Mouse (Mus musculus) heart, postnatal 0 days (tissue): Measurements from ENCODE around the gene Slamf1. TPM values are rescaled to one million over a fixed set of nuclear protein-coding genes. Genes with fewer than 3 reads are reported as not detected.

Experiments
- ATAC-seq: fragments of 200-750 bp; cut with Nextera tagmentation; 2 replicates; pipeline ENCODE4 v1.8.0; 2017; ENCODE audit warnings: low read depth, moderate number of reproducible peaks, moderate library complexity; ENCODE audit not compliant: insufficient read depth
- DNase-seq: peaks from one replicate; pipeline ENCODE4 v3.0.0-alpha.2; 2016; ENCODE audit warnings: low spot score
- H3K27ac ChIP-seq: fragments of 300-500 bp; sonication (generic); 2 replicates; pipeline ENCODE4 v1.5.1; 2014; ENCODE audit warnings: low read depth, mild to moderate bottlenecking
- H3K27me3 ChIP-seq: fragments of 300-500 bp; sonication (generic); 2 replicates; pipeline ENCODE4 v1.6.1; 2014; ENCODE audit warnings: low read length, mixed read lengths; ENCODE audit not compliant: control insufficient read depth, insufficient read depth
- H3K36me3 ChIP-seq: fragments of 300-500 bp; sonication (generic); replicated peaks from 2 replicates; pipeline ENCODE4 v1.6.1; 2014; ENCODE audit warnings: low read length, mixed read lengths; ENCODE audit not compliant: control insufficient read depth, insufficient read depth
- H3K4me1 ChIP-seq: fragments of 300-500 bp; sonication (generic); 2 replicates; pipeline ENCODE4 v1.6.1; 2014; ENCODE audit warnings: antibody characterized with exemption; ENCODE audit not compliant: control insufficient read depth, insufficient read depth
- H3K4me2 ChIP-seq: fragments of 300-500 bp; sonication (generic); 2 replicates; pipeline ENCODE4 v1.6.1; 2014; ENCODE audit warnings: low read depth, mild to moderate bottlenecking, low read length, moderate library complexity
- H3K4me3 ChIP-seq: fragments of 300-500 bp; sonication (generic); 2 replicates; pipeline ENCODE4 v1.5.1; 2014; ENCODE audit warnings: low read depth, low read length
- H3K9ac ChIP-seq: fragments of 300-500 bp; sonication (generic); replicated peaks from 2 replicates; pipeline ENCODE4 v1.6.1; 2014; ENCODE audit warnings: low read depth, low read length, mixed read lengths
- H3K9me3 ChIP-seq: fragments of 300-500 bp; sonication (generic); replicated peaks from 2 replicates; pipeline ENCODE4 v1.6.1; 2016; ENCODE audit warnings: low read length; ENCODE audit not compliant: control insufficient read depth
- CTCF ChIP-seq: IDR thresholded peaks from 2 replicates; pipeline ENCODE4 v1.5.1; 2016; ENCODE audit warnings: antibody characterized with exemption, control low read depth, low read depth
- EP300 ChIP-seq: IDR thresholded peaks from 2 replicates; pipeline ENCODE4 v1.6.1; 2016; ENCODE audit warnings: antibody characterized with exemption, low read depth
- WGBS: fragments of 180-500 bp; shearing (Covaris S2); extraction: QIAGEN DNeasy Blood & Tissue Kit; methylation state at CpG from one replicate; pipeline ENCODE4 v1.1.7; 2014; 5-methylcytosine and 5-hydroxymethylcytosine counted together
- polyA plus RNA-seq: library from polyadenylated mRNA; unstranded; fragments of >200 nt; fragmentation: Nextera tagmentation; extraction: Ambion mirVana; gene quantifications from 2 replicates; pipeline ENCODE4 v1.2.1, GENCODE M21; 2015
- total RNA-seq: library from RNA; depleted of rRNA; stranded (reverse); fragments of >200 nt; gene quantifications from 2 replicates; pipeline ENCODE4 v1.2.3, GENCODE M21; 2014; ENCODE audit warnings: low replicate concordance

The Slamf1 gene
- total and polyA plus RNA-seq, 2 experiments from 2014 or later, result 0.14 TPM; not detected in 1

- H3K36me3 ChIP-seq, result no peaks in the 10 kb centered on the region
- 67% methylated on average over 6 of the region's 6 CpGs for WGBS
- DNase-seq, result no peak
- H3K4me2 ChIP-seq, result no peak overlapping the region
- no peaks in the 10 kb centered on the region for H3K27me3 ChIP-seq
- H3K9ac ChIP-seq, result no peak overlapping the region
- no peaks in the 10 kb centered on the region for H3K9me3 ChIP-seq
- no peak for ATAC-seq
- no peak overlapping the region for H3K27ac ChIP-seq
- no peak for TF ChIP-seq CTCF
- TF ChIP-seq EP300, result no peak
- peaks cover 10% of the 10 kb centered on the region for H3K4me1 ChIP-seq
- H3K4me3 ChIP-seq, result no peak overlapping the region
Observed at GRCm38 (mm10) chr1:171770996-171771395, 4.1 kb downstream of the Slamf1 start.

GRCm38 (mm10) chr1:171772121-171772735 lies 5.3 kb downstream of the Slamf1 start:
- Histone ChIP-seq H3K27ac (no peak overlapping the region), H3K9ac (no peak overlapping the region), H3K9me3 (no peaks in the 10 kb centered on the region), H3K36me3 (no peaks in the 10 kb centered on the region), H3K27me3 (no peaks in the 10 kb centered on the region), H3K4me3 (no peak overlapping the region), H3K4me2 (no peak overlapping the region), H3K4me1 (peaks cover 10% of the 10 kb centered on the region)
- ATAC-seq (no peak), DNase-seq (no peak)
- 68% methylated on average over 8 of the region's 8 CpGs for WGBS
- no peak for TF ChIP-seq EP300
- no peak for TF ChIP-seq CTCF

GRCm38 (mm10) chr1:171773232-171773989 lies 6.5 kb downstream of the Slamf1 start:
- WGBS, result 60% methylated on average over 10 of the region's 10 CpGs
- no peak overlapping the region for H3K4me2 ChIP-seq
- no peak for TF ChIP-seq EP300
- TF ChIP-seq CTCF, result no peak
- DNase-seq (no peak), ATAC-seq (no peak)
- no peak overlapping the region for H3K9ac ChIP-seq
- H3K4me3 ChIP-seq, result no peak overlapping the region
- no peak overlapping the region for H3K27ac ChIP-seq
- H3K9me3 ChIP-seq, result no peaks in the 10 kb centered on the region
- no peaks in the 10 kb centered on the region for H3K36me3 ChIP-seq
- H3K4me1 ChIP-seq, result peaks cover 7% of the 10 kb centered on the region
- no peaks in the 10 kb centered on the region for H3K27me3 ChIP-seq

GRCm38 (mm10) chr1:171774266-171774665 lies 7.3 kb downstream of the Slamf1 start:
- 71% methylated on average over 5 of the region's 5 CpGs for WGBS

DNA sequence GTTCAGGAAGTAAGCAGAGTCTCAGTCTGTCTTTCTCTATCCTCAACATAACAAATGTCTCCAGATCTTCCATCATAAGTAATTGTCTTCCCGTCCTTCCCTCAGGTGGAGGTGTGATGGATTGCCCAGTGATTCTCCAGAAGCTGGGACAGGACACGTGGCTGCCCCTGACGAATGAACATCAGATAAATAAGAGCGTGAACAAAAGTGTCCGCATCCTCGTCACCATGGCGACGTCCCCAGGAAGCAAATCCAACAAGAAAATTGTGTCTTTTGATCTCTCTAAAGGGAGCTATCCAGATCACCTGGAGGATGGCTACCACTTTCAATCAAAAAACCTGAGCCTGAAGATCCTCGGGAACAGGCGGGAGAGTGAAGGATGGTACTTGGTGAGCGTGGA lies 7.8 kb downstream of the Slamf1 start:
- Histone ChIP-seq H3K36me3 (no peaks in the 10 kb centered on the region), H3K4me1 (no peaks in the 10 kb centered on the region), H3K4me2 (no peak overlapping the region), H3K27me3 (no peaks in the 10 kb centered on the region), H3K27ac (no peak overlapping the region), H3K9me3 (no peaks in the 10 kb centered on the region), H3K4me3 (no peak overlapping the region), H3K9ac (no peak overlapping the region)
- WGBS, result 74% methylated on average over 11 of the region's 11 CpGs
- no peak for TF ChIP-seq EP300
- no peak for TF ChIP-seq CTCF
- ATAC-seq (no peak), DNase-seq (no peak)

More at GRCm38 (mm10) chr1:171774266-171774665, 7.3 kb downstream of the Slamf1 start:
- no peak for DNase-seq
- H3K27ac ChIP-seq, result no peak overlapping the region
- H3K27me3 ChIP-seq, result no peaks in the 10 kb centered on the region
- H3K4me1 ChIP-seq, result no peaks in the 10 kb centered on the region
- TF ChIP-seq CTCF (no peak), EP300 (no peak)
- ATAC-seq, result no peak
- no peaks in the 10 kb centered on the region for H3K36me3 ChIP-seq
- H3K9me3 ChIP-seq, result no peaks in the 10 kb centered on the region
- no peak overlapping the region for H3K4me2 ChIP-seq
- H3K9ac ChIP-seq, result no peak overlapping the region
- H3K4me3 ChIP-seq, result no peak overlapping the region
